Mouse (Mus musculus) cortical plate, adult 2 months (tissue): ENCODE measurements at regions not wholly inside any gene's neighbourhood (a gene's known extent, or its start where the extent isn't known, plus 50 kb on each side); places are given as distances from the start of the nearest gene placed in this dataset.

Source experiments
- H3K27ac ChIP-seq: fragments of 200-500 bp; 2 replicates; pipeline ENCODE4 v1.5.1; 2012; ENCODE audit warnings: low read length, control low read depth, inconsistent platforms; ENCODE audit not compliant: insufficient read depth
- H3K4me1 ChIP-seq: fragments of 200-500 bp; 2 replicates; pipeline ENCODE4 v1.6.1; 2011; ENCODE audit warnings: low read length; ENCODE audit not compliant: control insufficient read depth, insufficient read depth
- H3K4me3 ChIP-seq: fragments of 200-500 bp; 2 replicates; pipeline ENCODE4 v1.5.1; 2011; ENCODE audit warnings: mild to moderate bottlenecking, low read length, control low read depth; ENCODE audit not compliant: insufficient read depth
- CTCF ChIP-seq: fragments of 200-500 bp; IDR thresholded peaks from 2 replicates; pipeline ENCODE4 v1.5.1; 2011; ENCODE audit warnings: mild to moderate bottlenecking, control low read depth, low read length; ENCODE audit not compliant: insufficient read depth; ENCODE audit errors: extremely low read depth
- POLR2A ChIP-seq: fragments of 200-500 bp; IDR thresholded peaks from 2 replicates; pipeline ENCODE4 v1.6.1; 2011; ENCODE audit warnings: mild to moderate bottlenecking, low read length, control low read depth; ENCODE audit not compliant: insufficient read depth; ENCODE audit errors: extremely low read depth

DNA sequence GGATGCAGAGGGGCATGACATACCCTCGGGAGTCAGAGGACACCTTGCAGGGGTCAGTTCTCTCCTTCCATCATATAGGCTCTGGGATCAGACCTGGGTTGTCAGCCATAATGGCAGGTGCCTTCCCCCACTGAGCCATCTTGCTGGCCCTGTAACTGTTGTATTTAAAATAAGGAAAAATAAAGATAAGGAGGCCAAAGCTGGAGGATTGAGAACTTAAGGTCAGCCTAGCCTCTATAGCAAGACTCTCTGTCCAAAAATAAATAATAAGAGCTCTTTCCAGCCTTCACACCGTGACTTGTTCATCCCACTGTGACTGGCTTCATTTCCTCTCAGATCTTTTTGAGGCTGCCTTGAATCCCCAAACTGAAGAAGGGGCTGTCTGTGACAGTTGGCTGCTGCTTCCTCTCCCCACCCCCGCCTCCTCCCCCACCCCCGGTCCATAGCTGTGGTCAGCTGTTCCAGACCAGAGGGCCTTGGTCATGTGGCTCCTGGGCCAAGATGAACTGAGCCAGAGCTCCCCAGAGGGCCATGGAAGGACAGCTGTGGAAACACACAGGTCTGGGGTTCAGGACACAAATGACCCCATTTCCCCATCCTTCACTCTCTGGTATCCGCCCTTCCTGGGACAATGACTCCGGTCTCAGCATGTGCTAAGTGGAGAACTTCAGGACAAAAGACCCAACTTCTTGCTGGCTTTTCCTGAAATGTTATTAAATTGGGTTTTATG is 81.6 kb upstream of the Errfi1 start:
- Histone ChIP-seq H3K4me3 (no peak overlapping the region), H3K27ac (no peak overlapping the region), H3K4me1 (no peaks in the 10 kb centered on the region)
- TF ChIP-seq POLR2A (no peak), CTCF (no peak)

GRCm38 (mm10) chr4:150771469-150771868 is 82.2 kb upstream of the Errfi1 start:
- no peaks in the 10 kb centered on the region for H3K4me1 ChIP-seq
- H3K27ac ChIP-seq, result no peak overlapping the region
- H3K4me3 ChIP-seq, result no peak overlapping the region
- TF ChIP-seq CTCF (no peak), POLR2A (no peak)

GRCm38 (mm10) chr4:150769043-150769442 is 84.7 kb upstream of the Errfi1 start:
- Histone ChIP-seq H3K27ac (no peak overlapping the region), H3K4me3 (no peak overlapping the region), H3K4me1 (no peaks in the 10 kb centered on the region)
- TF ChIP-seq CTCF, result no peak

DNA sequence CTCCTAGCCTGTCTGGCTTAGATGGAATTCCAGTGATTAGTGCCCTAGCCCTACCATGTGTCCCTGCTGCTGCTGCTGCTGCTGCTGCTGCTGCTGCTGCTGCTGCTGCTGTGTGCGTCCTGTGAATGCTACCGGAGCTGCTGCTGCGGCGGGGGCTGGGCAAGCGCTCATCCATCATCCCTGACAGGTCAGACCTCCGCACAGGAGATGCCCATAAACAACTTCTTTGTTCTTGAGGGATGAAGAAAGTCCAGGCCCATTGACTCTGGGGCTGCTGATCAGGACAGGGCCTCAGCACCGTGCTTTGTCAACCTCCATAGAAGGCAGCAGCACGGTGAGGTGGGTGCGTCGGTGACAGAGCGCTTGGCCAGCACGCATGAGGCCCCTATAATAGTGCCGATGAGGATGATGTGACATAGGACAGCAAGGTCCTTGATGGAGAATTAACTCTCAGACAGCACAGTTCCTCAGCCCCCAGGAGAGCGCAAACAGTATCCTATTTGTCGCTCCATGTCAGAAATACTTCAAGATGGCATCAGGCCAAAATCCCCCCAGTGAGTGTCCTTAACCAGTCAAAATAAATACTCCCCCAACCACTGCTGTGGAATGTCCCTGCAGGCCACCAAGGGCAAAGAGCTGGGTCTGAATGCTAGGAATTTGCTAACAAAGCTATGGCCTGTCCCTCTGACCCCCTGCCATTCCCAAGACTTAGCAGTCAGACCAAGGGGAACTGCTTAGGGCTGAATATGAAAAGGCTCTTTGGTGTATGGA is 95.1 kb upstream of the Errfi1 start:
- TF ChIP-seq CTCF (no peak), POLR2A (no peak)
- no peak overlapping the region for H3K27ac ChIP-seq
- no peak overlapping the region for H3K4me3 ChIP-seq
- H3K4me1 ChIP-seq, result no peaks in the 10 kb centered on the region; the same call in 1 of the 2 replicates

- TF ChIP-seq CTCF, result no peak
- TF ChIP-seq POLR2A, result no peak
- H3K27ac ChIP-seq, result no peak overlapping the region
Measured at GRCm38 (mm10) chr4:150757815-150758426, 95.8 kb upstream of the Errfi1 start.

GRCm38 (mm10) chr4:150757291-150757741 is 96.4 kb upstream of the Errfi1 start:
- no peak for TF ChIP-seq CTCF
- no peak for TF ChIP-seq POLR2A
- no peaks in the 10 kb centered on the region; the same call in 1 of the 2 replicates for H3K4me1 ChIP-seq
- H3K4me3 ChIP-seq, result no peak overlapping the region
- H3K27ac ChIP-seq, result no peak overlapping the region

More at GRCm38 (mm10) chr4:150757815-150758426, 95.8 kb upstream of the Errfi1 start:
- no peaks in the 10 kb centered on the region; the same call in 1 of the 2 replicates for H3K4me1 ChIP-seq
- no peak overlapping the region for H3K4me3 ChIP-seq

DNA sequence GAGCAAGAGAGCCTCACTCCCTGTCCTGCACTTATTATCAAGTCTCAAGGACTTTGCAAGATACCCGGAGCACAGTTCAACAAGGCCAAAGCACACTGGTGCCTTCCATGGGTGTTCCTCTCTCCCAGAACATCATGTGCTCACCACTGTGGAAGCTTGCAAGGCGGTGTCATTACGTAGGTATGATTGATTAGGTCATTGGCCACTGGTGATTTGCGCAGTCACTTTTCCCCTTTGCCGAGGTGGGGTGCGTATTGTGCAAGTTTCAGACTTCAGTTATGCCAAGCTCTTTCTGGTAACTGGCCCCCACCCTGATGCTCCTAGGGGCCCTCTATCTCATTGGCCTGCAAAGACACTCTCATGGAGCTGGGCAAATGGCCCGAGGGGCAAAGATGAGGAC is 98.3 kb upstream of the Errfi1 start:
- TF ChIP-seq CTCF, result no peak
- TF ChIP-seq POLR2A, result no peak
- Histone ChIP-seq H3K4me3 (no peak overlapping the region), H3K27ac (no peak overlapping the region), H3K4me1 (peaks cover 3% of the 10 kb centered on the region; the same call in 1 of the 2 replicates)

DNA sequence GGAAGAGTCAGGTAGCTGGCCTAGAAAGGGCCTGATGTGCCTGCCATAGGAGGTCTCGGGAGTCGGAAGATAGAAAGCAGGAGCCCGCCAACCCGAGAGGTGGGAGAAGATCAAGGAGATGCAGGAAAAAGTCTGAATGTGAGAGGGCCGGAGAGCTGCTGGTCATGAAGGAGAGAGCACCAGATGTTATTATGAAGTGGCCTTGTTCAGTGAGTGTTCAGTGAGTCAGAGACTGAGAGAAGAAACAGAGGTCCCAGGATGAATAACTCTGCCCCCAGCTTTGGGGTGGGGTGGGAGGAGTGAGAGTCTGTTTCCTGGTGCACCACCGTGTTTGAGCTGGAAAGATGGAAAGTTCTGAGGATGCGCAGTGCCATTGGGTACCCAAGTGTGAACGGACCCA is 100.2 kb upstream of the Slc45a1 start:
- Histone ChIP-seq H3K4me1 (peaks cover 4% of the 10 kb centered on the region; the same call in 1 of the 2 replicates), H3K4me3 (no peak overlapping the region), H3K27ac (no peak overlapping the region)
- TF ChIP-seq CTCF, result no peak
- no peak for TF ChIP-seq POLR2A

GRCm38 (mm10) chr4:150750445-150751213 is 98.7 kb upstream of the Slc45a1 start:
- TF ChIP-seq POLR2A (no peak), CTCF (no peak)
- no peak overlapping the region for H3K27ac ChIP-seq
- no peak overlapping the region for H3K4me3 ChIP-seq
- peaks cover 7% of the 10 kb centered on the region; the same call in 1 of the 2 replicates for H3K4me1 ChIP-seq
